Mouse (Mus musculus): Measurements from ENCODE around the gene Atp2b4. TPM values are rescaled to one million over a fixed set of nuclear protein-coding genes. Genes with fewer than 3 reads are reported as not detected.

Gene Atp2b4
- polyA plus RNA-seq, 1 experiment from 2014 or later = 8.2 TPM

- Histone ChIP-seq H3K4me1 (ENCODE audit: insufficient read depth, low read length) (peaks cover 2% of the 10 kb centered on the region; the same call in 1 of the 2 replicates), H3K27me3 (ENCODE audit: insufficient read depth, low read length) (no peaks in the 10 kb centered on the region), H3K36me3 (ENCODE audit: insufficient read depth, low read length) (peaks cover 13% of the 10 kb centered on the region), H3K27ac (ENCODE audit: low read length) (no peak overlapping the region), H3K4me2 (replicated peaks; ENCODE audit: low read depth, low read length) (no peak overlapping the region), H3K9ac (replicated peaks; ENCODE audit: low read length) (no peak overlapping the region), H3K9me3 (ENCODE audit: low read length) (no peaks in the 10 kb centered on the region), H3K4me3 (ENCODE audit: low read length) (no peak overlapping the region)
- 92% methylated on average over 7 of the region's 7 CpGs for WGBS
- no peak for ATAC-seq (ENCODE audit: low FRiP score, low TSS enrichment)
Observed at GRCm38 (mm10) chr1:133650288-133651055, 150.4 kb downstream of the Atp2b4 start.

Small RNA genes lying within 50 kb of the gene (microRNA-seq; reads per million reads assigned to microRNA genes)
- gene Mir6903 = 0.47 reads per million

Other genes starting within 250 kb of the Atp2b4 start
- 597 and 606 TPM in 2 replicates for gene Snrpe, start 190.8 kb downstream of the Atp2b4 start, polyA plus RNA-seq (2015; fragmentation: Nextera tagmentation; extraction: Ambion mirVana)
- gene Zbed6, start 140.2 kb downstream of the Atp2b4 start, polyA plus RNA-seq (2015; fragmentation: Nextera tagmentation; extraction: Ambion mirVana) = not detected in 2 replicates
- gene Gm38394, start 139.7 kb downstream of the Atp2b4 start, polyA plus RNA-seq (2015; fragmentation: Nextera tagmentation; extraction: Ambion mirVana) = 4.1 and 4.9 TPM in 2 replicates
- gene Lax1, start 110.9 kb downstream of the Atp2b4 start, polyA plus RNA-seq (2015; fragmentation: Nextera tagmentation; extraction: Ambion mirVana) = 0.50 and 0.60 TPM in 2 replicates
- gene Optc, start 107.0 kb upstream of the Atp2b4 start, polyA plus RNA-seq (2015; fragmentation: Nextera tagmentation; extraction: Ambion mirVana) = 0.18 and 0.47 TPM in 2 replicates
- 2.1 and 2.6 TPM in 2 replicates for gene Prelp, start 120.4 kb upstream of the Atp2b4 start, polyA plus RNA-seq (2015; fragmentation: Nextera tagmentation; extraction: Ambion mirVana)
- gene Fmod, start 236.2 kb upstream of the Atp2b4 start, polyA plus RNA-seq (2015; fragmentation: Nextera tagmentation; extraction: Ambion mirVana) = 12.5 and 17.1 TPM in 2 replicates